Mouse (Mus musculus) heart, embryonic 14.5 days (tissue): ENCODE results near the gene Lonp2. TPM values are rescaled to one million over a fixed set of nuclear protein-coding genes. Genes with fewer than 3 reads are reported as not detected.

Source experiments
- ATAC-seq: fragments of 200-750 bp; cut with Nextera tagmentation; 2 replicates; pipeline ENCODE4 v1.8.0; 2017; ENCODE audit warnings: low read depth, moderate TSS enrichment; ENCODE audit not compliant: insufficient number of reproducible peaks, insufficient read depth, low FRiP score
- H3K27ac ChIP-seq, 2 experiments: fragments of 200-500 bp in 1 of 2; fragments of 300-500 bp in 1 of 2; sonication (generic) in 1 of 2; replicated peaks in 1 of 2; 2 replicates each; pipeline ENCODE4 v1.5.1; 2012 to 2014; ENCODE audit warnings: low read depth in 2 of 2, low read length in 2 of 2, control low read depth in 1 of 2, mild to moderate bottlenecking in 1 of 2, mixed read lengths in 1 of 2; ENCODE audit not compliant: control insufficient read depth in 1 of 2, insufficient read depth in 1 of 2
- H3K27me3 ChIP-seq: fragments of 300-500 bp; sonication (generic); 2 replicates; pipeline ENCODE4 v1.6.1; 2014; ENCODE audit warnings: mild to moderate bottlenecking, low read length, control low read depth; ENCODE audit not compliant: control insufficient read depth, insufficient read depth
- H3K36me3 ChIP-seq: fragments of 300-500 bp; sonication (generic); 2 replicates; pipeline ENCODE4 v1.6.1; 2014; ENCODE audit warnings: mild to moderate bottlenecking, control low read depth, low read length, mixed read lengths; ENCODE audit not compliant: control insufficient read depth, insufficient read depth
- H3K4me1 ChIP-seq, 2 experiments: fragments of 200-500 bp in 1 of 2; fragments of 300-500 bp in 1 of 2; sonication (generic) in 1 of 2; 2 replicates each; pipeline ENCODE4 v1.6.1; 2012 to 2014; ENCODE audit warnings: low read length in 2 of 2, control low read depth in 1 of 2, mixed read lengths in 1 of 2; ENCODE audit not compliant: control insufficient read depth in 2 of 2, insufficient read depth in 2 of 2
- H3K4me2 ChIP-seq: fragments of 300-500 bp; sonication (generic); 2 replicates; pipeline ENCODE4 v1.6.1; 2014; ENCODE audit warnings: mild to moderate bottlenecking, low read length
- H3K4me3 ChIP-seq, 2 experiments: fragments of 200-500 bp in 1 of 2; fragments of 300-500 bp in 1 of 2; sonication (generic) in 1 of 2; 2 replicates each; pipeline ENCODE4 v1.5.1; 2012 to 2014; ENCODE audit warnings: low read length in 2 of 2, mild to moderate bottlenecking in 2 of 2, control low read depth in 1 of 2, low read depth in 1 of 2, moderate library complexity in 1 of 2; ENCODE audit not compliant: control insufficient read depth in 1 of 2, insufficient read depth in 1 of 2
- H3K9ac ChIP-seq: fragments of 300-500 bp; sonication (generic); 2 replicates; pipeline ENCODE4 v1.6.1; 2014; ENCODE audit warnings: mild to moderate bottlenecking, low read length
- H3K9me3 ChIP-seq: fragments of 300-500 bp; sonication (generic); 2 replicates; pipeline ENCODE4 v1.6.1; 2016; ENCODE audit warnings: low read length, control low read depth; ENCODE audit not compliant: control insufficient read depth
- WGBS: fragments of 180-500 bp; shearing (Covaris S2); extraction: QIAGEN DNeasy Blood & Tissue Kit; methylation state at CpG from one replicate; pipeline ENCODE4 v1.1.7; 2014; 5-methylcytosine and 5-hydroxymethylcytosine counted together
- microRNA-seq: library from miRNA; unstranded; fragments of <30 nt; microRNA quantifications from one replicate; pipeline ENCODE4, GENCODE M21; 2016
- polyA plus RNA-seq: library from polyadenylated mRNA; unstranded; fragments of >200 nt; fragmentation: Nextera tagmentation; extraction: Ambion mirVana; gene quantifications from 2 replicates; pipeline ENCODE4 v1.2.1, GENCODE M21; 2014

The Lonp2 gene
- polyA plus RNA-seq, 1 experiment from 2014 or later, result 58.9 TPM

- Histone ChIP-seq H3K36me3 (no peaks in the 10 kb centered on the region), H3K4me3 (no peak overlapping the region), H3K4me2 (no peak overlapping the region), H3K27me3 (no peaks in the 10 kb centered on the region), H3K9ac (no peak overlapping the region), H3K9me3 (no peaks in the 10 kb centered on the region), H3K4me1 (peaks cover 3 to 7% of the 10 kb centered on the region in 2 experiments; a peak in 2 of 4 replicates), H3K27ac (no peak overlapping the region)
- WGBS, result 77% methylated on average over 9 of the region's 9 CpGs
- ATAC-seq, result no peak
These were observed 142.8 kb downstream of the Lonp2 start for GRCm38 (mm10) chr8:86766548-86767211.

DNA sequence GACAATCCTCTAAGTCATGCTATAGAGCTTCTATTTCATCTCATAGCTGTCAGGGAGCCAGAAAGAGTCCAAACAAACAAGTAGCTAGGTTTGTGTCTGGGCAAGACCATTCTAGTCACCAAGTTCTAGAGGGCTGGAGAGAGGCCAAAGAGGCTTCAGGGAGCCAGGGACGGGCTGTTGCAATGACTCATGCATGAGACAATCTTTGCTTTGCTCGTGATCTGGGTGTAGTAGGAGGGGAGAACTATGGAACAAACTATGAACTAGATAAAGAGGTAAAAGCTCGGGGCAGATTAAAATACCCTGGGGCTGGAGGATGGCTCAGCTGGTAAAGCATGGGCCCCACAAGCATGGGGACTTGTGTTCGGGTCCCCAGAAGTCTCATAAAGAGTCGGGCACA lies 144.7 kb downstream of the Lonp2 start:
- 42% methylated on average over 5 of the region's 5 CpGs for WGBS
- Histone ChIP-seq H3K36me3 (no peaks in the 10 kb centered on the region), H3K4me1 (peaks cover 3 to 7% of the 10 kb centered on the region in 2 experiments; a peak in 2 of 4 replicates), H3K9ac (no peak overlapping the region), H3K27me3 (no peaks in the 10 kb centered on the region), H3K4me3 (no peak overlapping the region), H3K27ac (no peak overlapping the region), H3K9me3 (no peaks in the 10 kb centered on the region), H3K4me2 (no peak overlapping the region)
- ATAC-seq, result no peak

GRCm38 (mm10) chr8:86769945-86770715 lies 146.3 kb downstream of the Lonp2 start:
- WGBS, result 77% methylated on average over 1 of the region's 1 CpGs
- Histone ChIP-seq H3K27ac (no peak overlapping the region), H3K4me1 (peaks cover 3 to 7% of the 10 kb centered on the region in 2 experiments; a peak in 2 of 4 replicates), H3K36me3 (no peaks in the 10 kb centered on the region), H3K27me3 (no peaks in the 10 kb centered on the region), H3K9me3 (no peaks in the 10 kb centered on the region), H3K4me3 (no peak overlapping the region), H3K9ac (no peak overlapping the region), H3K4me2 (no peak overlapping the region)
- ATAC-seq, result no peak

Small RNA genes lying within 50 kb of the gene (microRNA-seq; reads per million reads assigned to microRNA genes)
- gene Gm44348, result not detected

Other genes with a start within 250 kb of the Lonp2 start
- not detected in 2 replicates for gene Abcc12, start 43.4 kb upstream of the Lonp2 start, polyA plus RNA-seq
- 4.6 and 5.5 TPM in 2 replicates for gene Gm10638, start 121.7 kb downstream of the Lonp2 start, polyA plus RNA-seq
- 36.3 and 39.7 TPM in 2 replicates for gene Siah1a, start 121.9 kb downstream of the Lonp2 start, polyA plus RNA-seq